Mouse (Mus musculus) neural tube, embryonic 10.5 days (tissue): ENCODE data around the gene Pkm.

Experiments
- DNase-seq: peaks from one replicate; pipeline ENCODE4 v3.0.0-alpha.2; 2017; ENCODE audit warnings: low spot score; ENCODE audit errors: extremely low spot score

Pkm gene

GRCm38 (mm10) chr9:59666016-59666415 is 9.8 kb downstream of the Pkm start:
- no peak for DNase-seq

- DNase-seq: no peak
Measured at GRCm38 (mm10) chr9:59666813-59667212, 10.6 kb downstream of the Pkm start.

GRCm38 (mm10) chr9:59667250-59667649 is 11.1 kb downstream of the Pkm start:
- DNase-seq: no peak

- no peak for DNase-seq
Measured at GRCm38 (mm10) chr9:59667904-59668303, 11.7 kb downstream of the Pkm start.

- no peak for DNase-seq
Measured at GRCm38 (mm10) chr9:59668473-59668872, 12.3 kb downstream of the Pkm start.

GRCm38 (mm10) chr9:59669172-59669571 is 13.0 kb downstream of the Pkm start:
- DNase-seq: no peak

GRCm38 (mm10) chr9:59672195-59672894 is 16.2 kb downstream of the Pkm start:
- no peak for DNase-seq

- no peak for DNase-seq
Measured at GRCm38 (mm10) chr9:59673427-59673826, 17.3 kb downstream of the Pkm start.

GRCm38 (mm10) chr9:59675598-59675997 is 19.4 kb downstream of the Pkm start:
- DNase-seq: no peak

- no peak for DNase-seq
Measured at GRCm38 (mm10) chr9:59678313-59678712, 22.1 kb downstream of the Pkm start.

- peak; percentile 92 for DNase-seq
Measured at GRCm38 (mm10) chr9:59679678-59680533, 23.7 kb downstream of the Pkm start, which contains the start of gene Gramd2. Gramd2 (plus strand) TSS chr9:59680144.

- DNase-seq: peak; percentile 43
Measured at GRCm38 (mm10) chr9:59680534-59680875, 24.3 kb downstream of the Pkm start.

GRCm38 (mm10) chr9:59684020-59684419 is 27.9 kb downstream of the Pkm start:
- DNase-seq: no peak

- no peak for DNase-seq
Measured at GRCm38 (mm10) chr9:59687416-59688046, 31.4 kb downstream of the Pkm start.

GRCm38 (mm10) chr9:59691635-59692094 is 35.5 kb downstream of the Pkm start:
- DNase-seq: peak; percentile 42

GRCm38 (mm10) chr9:59692145-59692544 is 36.0 kb downstream of the Pkm start:
- no peak for DNase-seq

GRCm38 (mm10) chr9:59694571-59695450 is 38.6 kb downstream of the Pkm start:
- DNase-seq: no peak

GRCm38 (mm10) chr9:59695451-59695813 is 39.3 kb downstream of the Pkm start:
- no peak for DNase-seq

GRCm38 (mm10) chr9:59696381-59696780 is 40.2 kb downstream of the Pkm start:
- DNase-seq: no peak

- no peak for DNase-seq
Measured at GRCm38 (mm10) chr9:59701094-59701493, 44.9 kb downstream of the Pkm start.

GRCm38 (mm10) chr9:59703099-59703498 is 46.9 kb downstream of the Pkm start:
- DNase-seq: no peak
